Mouse (Mus musculus) stomach, embryonic 14.5 days (tissue): Measurements from ENCODE around the gene Tead3. TPM values are rescaled to one million over a fixed set of nuclear protein-coding genes. Genes with fewer than 3 reads are reported as not detected.

Experiments
- ATAC-seq: fragments of 200-750 bp; cut with Nextera tagmentation; 2 replicates; pipeline ENCODE4 v1.8.0; 2017; ENCODE audit warnings: low read depth, moderate TSS enrichment; ENCODE audit not compliant: insufficient number of reproducible peaks, insufficient read depth, low FRiP score
- H3K27ac ChIP-seq: fragments of 300-500 bp; sonication (generic); 2 replicates; pipeline ENCODE4 v1.5.1; 2014; ENCODE audit warnings: mild to moderate bottlenecking, low read length, moderate library complexity, mixed read lengths
- H3K27me3 ChIP-seq: fragments of 300-500 bp; sonication (generic); 2 replicates; pipeline ENCODE4 v1.6.1; 2014; ENCODE audit warnings: low read length, control low read depth, mixed read lengths; ENCODE audit not compliant: control insufficient read depth, insufficient read depth
- H3K36me3 ChIP-seq: fragments of 300-500 bp; sonication (generic); 2 replicates; pipeline ENCODE4 v1.6.1; 2014; ENCODE audit warnings: mild to moderate bottlenecking, control low read depth, low read length, moderate library complexity, mixed read lengths; ENCODE audit not compliant: control insufficient read depth, insufficient read depth
- H3K4me1 ChIP-seq: fragments of 300-500 bp; sonication (generic); 2 replicates; pipeline ENCODE4 v1.6.1; 2014; ENCODE audit warnings: low read length, control low read depth, mixed read lengths; ENCODE audit not compliant: control insufficient read depth, insufficient read depth
- H3K4me2 ChIP-seq: fragments of 300-500 bp; sonication (generic); replicated peaks from 2 replicates; pipeline ENCODE4 v1.6.1; 2014; ENCODE audit warnings: low read depth, low read length, control low read depth
- H3K4me3 ChIP-seq: fragments of 300-500 bp; sonication (generic); 2 replicates; pipeline ENCODE4 v1.5.1; 2014; ENCODE audit warnings: low read depth, low read length, control low read depth
- H3K9ac ChIP-seq: fragments of 300-500 bp; sonication (generic); replicated peaks from 2 replicates; pipeline ENCODE4 v1.6.1; 2014; ENCODE audit warnings: low read depth, mild to moderate bottlenecking, control low read depth, low read length, moderate library complexity, mixed read lengths
- H3K9me3 ChIP-seq: fragments of 300-500 bp; sonication (generic); 2 replicates; pipeline ENCODE4 v1.6.1; 2016; ENCODE audit warnings: low read depth, low read length, control low read depth; ENCODE audit not compliant: control insufficient read depth
- WGBS: fragments of 180-500 bp; shearing (Covaris S2); extraction: QIAGEN DNeasy Blood & Tissue Kit; methylation state at CpG from one replicate; pipeline ENCODE4 v1.1.7; 2014; 5-methylcytosine and 5-hydroxymethylcytosine counted together
- polyA plus RNA-seq: library from polyadenylated mRNA; unstranded; fragments of >200 nt; fragmentation: Nextera tagmentation; extraction: Ambion mirVana; gene quantifications from 2 replicates; pipeline ENCODE4 v1.2.1, GENCODE M21; 2014

Tead3 gene
- polyA plus RNA-seq, 1 experiment from 2014 or later: 15.7 TPM

- H3K4me2 ChIP-seq: no peak overlapping the region
- no peaks in the 10 kb centered on the region for H3K9me3 ChIP-seq
- no peak overlapping the region for H3K4me3 ChIP-seq
- no peak for ATAC-seq
- no peak overlapping the region for H3K27ac ChIP-seq
- H3K27me3 ChIP-seq: no peaks in the 10 kb centered on the region
- 60% methylated on average over 5 of the region's 5 CpGs for whole genome bisulfite sequencing
- peaks cover 12% of the 10 kb centered on the region; the same call in 1 of the 2 replicates for H3K4me1 ChIP-seq
- no peak overlapping the region for H3K9ac ChIP-seq
- H3K36me3 ChIP-seq: no peaks in the 10 kb centered on the region; the same call in 1 of the 2 replicates
Measured at GRCm38 (mm10) chr17:28287980-28288379, 62.6 kb downstream of the Tead3 start.

GRCm38 (mm10) chr17:28287578-28287977, 63.0 kb downstream of the Tead3 start:
- H3K4me1 ChIP-seq: peaks cover 12% of the 10 kb centered on the region; the same call in 1 of the 2 replicates
- no peaks in the 10 kb centered on the region; the same call in 1 of the 2 replicates for H3K36me3 ChIP-seq
- no peak overlapping the region for H3K27ac ChIP-seq
- no peak for ATAC-seq
- no peaks in the 10 kb centered on the region for H3K27me3 ChIP-seq
- no peak overlapping the region for H3K4me2 ChIP-seq
- 72% methylated on average over 8 of the region's 8 CpGs for WGBS
- no peaks in the 10 kb centered on the region for H3K9me3 ChIP-seq
- H3K9ac ChIP-seq: no peak overlapping the region
- H3K4me3 ChIP-seq: no peak overlapping the region

- Histone ChIP-seq H3K4me3 (no peak overlapping the region), H3K27ac (no peak overlapping the region), H3K27me3 (no peaks in the 10 kb centered on the region), H3K9me3 (no peaks in the 10 kb centered on the region), H3K4me2 (no peak overlapping the region), H3K36me3 (no peaks in the 10 kb centered on the region; the same call in 1 of the 2 replicates), H3K4me1 (peaks cover 12% of the 10 kb centered on the region; the same call in 1 of the 2 replicates), H3K9ac (no peak overlapping the region)
- WGBS: 53% methylated on average over 5 of the region's 5 CpGs
- no peak for ATAC-seq
Measured at GRCm38 (mm10) chr17:28286964-28287363, 63.7 kb downstream of the Tead3 start.

GRCm38 (mm10) chr17:28286133-28286532, 64.5 kb downstream of the Tead3 start:
- H3K4me3 ChIP-seq: no peak overlapping the region
- no peak overlapping the region for H3K27ac ChIP-seq
- no peak overlapping the region for H3K9ac ChIP-seq
- H3K4me2 ChIP-seq: no peak overlapping the region
- ATAC-seq: no peak
- no peaks in the 10 kb centered on the region for H3K9me3 ChIP-seq
- WGBS: 85% methylated on average over 10 of the region's 10 CpGs
- H3K4me1 ChIP-seq: peaks cover 13% of the 10 kb centered on the region; the same call in 1 of the 2 replicates
- H3K36me3 ChIP-seq: no peaks in the 10 kb centered on the region; the same call in 1 of the 2 replicates
- no peaks in the 10 kb centered on the region for H3K27me3 ChIP-seq

GRCm38 (mm10) chr17:28283199-28283598, 67.4 kb downstream of the Tead3 start:
- whole genome bisulfite sequencing: 90% methylated on average over 10 of the region's 10 CpGs
- no peak overlapping the region for H3K9ac ChIP-seq
- no peak overlapping the region for H3K4me2 ChIP-seq
- no peak overlapping the region for H3K27ac ChIP-seq
- no peak for ATAC-seq
- no peak overlapping the region for H3K4me3 ChIP-seq
- no peaks in the 10 kb centered on the region for H3K9me3 ChIP-seq
- no peaks in the 10 kb centered on the region; the same call in 1 of the 2 replicates for H3K36me3 ChIP-seq
- peaks cover 27% of the 10 kb centered on the region for H3K4me1 ChIP-seq
- no peaks in the 10 kb centered on the region for H3K27me3 ChIP-seq

- no peak overlapping the region for H3K4me2 ChIP-seq
- no peak overlapping the region for H3K4me3 ChIP-seq
- H3K4me1 ChIP-seq: peaks cover 21% of the 10 kb centered on the region
- H3K9ac ChIP-seq: no peak overlapping the region
- no peak for ATAC-seq
- H3K9me3 ChIP-seq: no peaks in the 10 kb centered on the region
- no peaks in the 10 kb centered on the region for H3K27me3 ChIP-seq
- no peaks in the 10 kb centered on the region; the same call in 1 of the 2 replicates for H3K36me3 ChIP-seq
- no peak overlapping the region for H3K27ac ChIP-seq
- 92% methylated on average over 7 of the region's 7 CpGs for WGBS
Measured at GRCm38 (mm10) chr17:28281866-28282441, 68.7 kb downstream of the Tead3 start.

Other genes with a start within 250 kb of the Tead3 start
- 3.3 and 4.8 TPM in 2 replicates for gene Scube3, start 208.7 kb downstream of the Tead3 start, polyA plus RNA-seq
- gene Zfp523, start 173.7 kb downstream of the Tead3 start, polyA plus RNA-seq: 32.5 and 37.3 TPM in 2 replicates
- gene Def6, start 143.0 kb downstream of the Tead3 start, polyA plus RNA-seq: 4.1 and 4.3 TPM in 2 replicates
- 3.4 TPM in 2 replicates for gene Ppard, start 118.1 kb downstream of the Tead3 start, polyA plus RNA-seq
- 26.5 and 29.9 TPM in 2 replicates for gene Fance, start 37.3 kb downstream of the Tead3 start, polyA plus RNA-seq
- 797 and 911 TPM in 2 replicates for gene Rpl10a, start 22.3 kb downstream of the Tead3 start, polyA plus RNA-seq
- gene Tulp1, start 14.4 kb upstream of the Tead3 start, polyA plus RNA-seq: 5.2 and 6.6 TPM in 2 replicates
- 7.1 TPM in 2 replicates for gene Fkbp5, start 166.7 kb upstream of the Tead3 start, polyA plus RNA-seq
- not detected in 2 replicates for gene Armc12, start 180.0 kb upstream of the Tead3 start, polyA plus RNA-seq
- gene Clpsl2, start 198.6 kb upstream of the Tead3 start, polyA plus RNA-seq: not detected in 2 replicates
- gene Clps, start 209.9 kb upstream of the Tead3 start, polyA plus RNA-seq: 47.2 and 236 TPM in 2 replicates
- gene Lhfpl5, start 224.8 kb upstream of the Tead3 start, polyA plus RNA-seq: 1.5 TPM in 2 replicates